Mouse (Mus musculus): ENCODE measurements around the gene Cd180.

Cd180 gene

GRCm38 (mm10) chr13:102693341-102693801 lies at the start of gene Cd180:
Cd180 (plus strand) TSS chr13:102693558.
- DNase-seq (ENCODE audit: low spot score) = no peak

- no peak for DNase-seq (ENCODE audit: low spot score)
Measured at GRCm38 (mm10) chr13:102644344-102644743, 49.0 kb upstream of the Cd180 start.

- no peak for DNase-seq (ENCODE audit: low spot score)
Measured at GRCm38 (mm10) chr13:102644789-102645551, 48.4 kb upstream of the Cd180 start.

- no peak for DNase-seq (ENCODE audit: low spot score)
Measured at GRCm38 (mm10) chr13:102646271-102646771, 47.0 kb upstream of the Cd180 start.

GRCm38 (mm10) chr13:102647511-102647910 lies 45.8 kb upstream of the Cd180 start:
- no peak for DNase-seq (ENCODE audit: low spot score)

GRCm38 (mm10) chr13:102652303-102652889 lies 41.0 kb upstream of the Cd180 start:
- no peak for DNase-seq (ENCODE audit: low spot score)

GRCm38 (mm10) chr13:102655071-102655570 lies 38.2 kb upstream of the Cd180 start:
- DNase-seq (ENCODE audit: low spot score) = no peak

- DNase-seq (ENCODE audit: low spot score) = no peak
Measured at GRCm38 (mm10) chr13:102656153-102656690, 37.1 kb upstream of the Cd180 start.

- no peak for DNase-seq (ENCODE audit: low spot score)
Measured at GRCm38 (mm10) chr13:102658223-102658839, 35.0 kb upstream of the Cd180 start.

- no peak for DNase-seq (ENCODE audit: low spot score)
Measured at GRCm38 (mm10) chr13:102664041-102664440, 29.3 kb upstream of the Cd180 start.

GRCm38 (mm10) chr13:102664843-102665587 lies 28.3 kb upstream of the Cd180 start:
- no peak for DNase-seq (ENCODE audit: low spot score)

GRCm38 (mm10) chr13:102665588-102666232 lies 27.6 kb upstream of the Cd180 start:
- no peak for DNase-seq (ENCODE audit: low spot score)

GRCm38 (mm10) chr13:102666233-102666614 lies 27.1 kb upstream of the Cd180 start:
- no peak for DNase-seq (ENCODE audit: low spot score)

- no peak for DNase-seq (ENCODE audit: low spot score)
Measured at GRCm38 (mm10) chr13:102666731-102667130, 26.6 kb upstream of the Cd180 start.

- no peak for DNase-seq (ENCODE audit: low spot score)
Measured at GRCm38 (mm10) chr13:102667401-102667800, 26.0 kb upstream of the Cd180 start.

- no peak for DNase-seq (ENCODE audit: low spot score)
Measured at GRCm38 (mm10) chr13:102667842-102668241, 25.5 kb upstream of the Cd180 start.

GRCm38 (mm10) chr13:102668933-102669332 lies 24.4 kb upstream of the Cd180 start:
- DNase-seq (ENCODE audit: low spot score) = no peak

- DNase-seq (ENCODE audit: low spot score) = no peak
Measured at GRCm38 (mm10) chr13:102669522-102670256, 23.7 kb upstream of the Cd180 start.

GRCm38 (mm10) chr13:102670503-102670902 lies 22.9 kb upstream of the Cd180 start:
- DNase-seq (ENCODE audit: low spot score) = no peak

- no peak for DNase-seq (ENCODE audit: low spot score)
Measured at GRCm38 (mm10) chr13:102674083-102674482, 19.3 kb upstream of the Cd180 start.

Data from ovary, postnatal 10 days (tissue).